Mouse (Mus musculus): ENCODE results near the gene Itpr1. TPM values are rescaled to one million over a fixed set of nuclear protein-coding genes. Genes with fewer than 3 reads are reported as not detected.

The Itpr1 gene
- polyA plus RNA-seq, 1 experiment: 42.5 TPM

GRCm38 (mm10) chr6:108404736-108405135 lies 191.8 kb downstream of the Itpr1 start:
- TF ChIP-seq POLR2A (IDR thresholded peaks at IDR 0.05; ENCODE audit: insufficient read depth, low read length): no peak
- Histone ChIP-seq H3K27ac (ENCODE audit: insufficient read depth, low read length) (no peak overlapping the region), H3K27me3 (ENCODE audit: control insufficient read depth, insufficient read depth, low read length, poor library complexity, severe bottlenecking) (no peaks in the 10 kb centered on the region), H3K4me3 (ENCODE audit: low read depth, low read length) (no peak overlapping the region), H3K36me3 (ENCODE audit: control insufficient read depth, insufficient read depth, low read length, poor library complexity, severe bottlenecking) (peaks cover 17% of the 10 kb centered on the region), H3K9me3 (replicated peaks; ENCODE audit: control insufficient read depth, insufficient read depth, low read length, poor library complexity, severe bottlenecking) (no peaks in the 10 kb centered on the region), H3K4me1 (ENCODE audit: control insufficient read depth, insufficient read depth, low read length) (no peaks in the 10 kb centered on the region), H3K9ac (ENCODE audit: low read depth, poor library complexity, severe bottlenecking) (no peak overlapping the region)

- H3K9ac ChIP-seq (ENCODE audit: low read depth, poor library complexity, severe bottlenecking): no peak overlapping the region
- H3K27ac ChIP-seq (ENCODE audit: insufficient read depth, low read length): no peak overlapping the region
- no peaks in the 10 kb centered on the region for H3K9me3 ChIP-seq (replicated peaks; ENCODE audit: control insufficient read depth, insufficient read depth, low read length, poor library complexity, severe bottlenecking)
- H3K27me3 ChIP-seq (ENCODE audit: control insufficient read depth, insufficient read depth, low read length, poor library complexity, severe bottlenecking): no peaks in the 10 kb centered on the region
- no peak for TF ChIP-seq EP300 (IDR thresholded peaks at IDR 0.05; ENCODE audit: insufficient read depth, low read depth, low read length)
- TF ChIP-seq CTCF (IDR thresholded peaks at IDR 0.05; ENCODE audit: low read depth, low read length): no peak
- TF ChIP-seq POLR2A (IDR thresholded peaks at IDR 0.05; ENCODE audit: insufficient read depth, low read length): no peak
- no peak overlapping the region for H3K4me3 ChIP-seq (ENCODE audit: low read depth, low read length)
- H3K4me1 ChIP-seq (ENCODE audit: control insufficient read depth, insufficient read depth, low read length): no peaks in the 10 kb centered on the region
- H3K36me3 ChIP-seq (ENCODE audit: control insufficient read depth, insufficient read depth, low read length, poor library complexity, severe bottlenecking): peaks cover 21% of the 10 kb centered on the region; the same call in 1 of the 2 replicates
Measured at GRCm38 (mm10) chr6:108408053-108408452, 195.2 kb downstream of the Itpr1 start.

- Histone ChIP-seq H3K9me3 (replicated peaks; ENCODE audit: control insufficient read depth, insufficient read depth, low read length, poor library complexity, severe bottlenecking) (no peaks in the 10 kb centered on the region), H3K36me3 (ENCODE audit: control insufficient read depth, insufficient read depth, low read length, poor library complexity, severe bottlenecking) (peaks cover 28% of the 10 kb centered on the region; the same call in 1 of the 2 replicates), H3K27ac (ENCODE audit: insufficient read depth, low read length) (no peak overlapping the region)
Measured at GRCm38 (mm10) chr6:108408726-108409125, 195.8 kb downstream of the Itpr1 start.

GRCm38 (mm10) chr6:108410771-108411170 lies 197.9 kb downstream of the Itpr1 start:
- Histone ChIP-seq H3K27ac (ENCODE audit: insufficient read depth, low read length) (no peak overlapping the region), H3K36me3 (ENCODE audit: control insufficient read depth, insufficient read depth, low read length, poor library complexity, severe bottlenecking) (peaks cover 30% of the 10 kb centered on the region; the same call in 1 of the 2 replicates), H3K9me3 (replicated peaks; ENCODE audit: control insufficient read depth, insufficient read depth, low read length, poor library complexity, severe bottlenecking) (no peaks in the 10 kb centered on the region), H3K4me3 (ENCODE audit: low read depth, low read length) (no peak overlapping the region), H3K27me3 (ENCODE audit: control insufficient read depth, insufficient read depth, low read length, poor library complexity, severe bottlenecking) (no peaks in the 10 kb centered on the region), H3K9ac (ENCODE audit: low read depth, poor library complexity, severe bottlenecking) (no peak overlapping the region), H3K4me1 (ENCODE audit: control insufficient read depth, insufficient read depth, low read length) (no peaks in the 10 kb centered on the region)
- TF ChIP-seq CTCF (IDR thresholded peaks at IDR 0.05; ENCODE audit: low read depth, low read length): no peak
- no peak for TF ChIP-seq POLR2A (IDR thresholded peaks at IDR 0.05; ENCODE audit: insufficient read depth, low read length)
- no peak for TF ChIP-seq EP300 (IDR thresholded peaks at IDR 0.05; ENCODE audit: insufficient read depth, low read depth, low read length)

More at GRCm38 (mm10) chr6:108408726-108409125, 195.8 kb downstream of the Itpr1 start:
- Histone ChIP-seq H3K4me1 (ENCODE audit: control insufficient read depth, insufficient read depth, low read length) (no peaks in the 10 kb centered on the region), H3K4me3 (ENCODE audit: low read depth, low read length) (no peak overlapping the region), H3K9ac (ENCODE audit: low read depth, poor library complexity, severe bottlenecking) (no peak overlapping the region), H3K27me3 (ENCODE audit: control insufficient read depth, insufficient read depth, low read length, poor library complexity, severe bottlenecking) (no peaks in the 10 kb centered on the region)
- TF ChIP-seq POLR2A (IDR thresholded peaks at IDR 0.05; ENCODE audit: insufficient read depth, low read length) (no peak), EP300 (IDR thresholded peaks at IDR 0.05; ENCODE audit: insufficient read depth, low read depth, low read length) (no peak), CTCF (IDR thresholded peaks at IDR 0.05; ENCODE audit: low read depth, low read length) (no peak)

- TF ChIP-seq POLR2A (IDR thresholded peaks at IDR 0.05; ENCODE audit: insufficient read depth, low read length) (no peak), CTCF (IDR thresholded peaks at IDR 0.05; ENCODE audit: low read depth, low read length) (no peak), EP300 (IDR thresholded peaks at IDR 0.05; ENCODE audit: insufficient read depth, low read depth, low read length) (no peak)
- Histone ChIP-seq H3K4me1 (ENCODE audit: control insufficient read depth, insufficient read depth, low read length) (no peaks in the 10 kb centered on the region), H3K4me3 (ENCODE audit: low read depth, low read length) (no peak overlapping the region), H3K9me3 (replicated peaks; ENCODE audit: control insufficient read depth, insufficient read depth, low read length, poor library complexity, severe bottlenecking) (no peaks in the 10 kb centered on the region), H3K9ac (ENCODE audit: low read depth, poor library complexity, severe bottlenecking) (no peak overlapping the region), H3K36me3 (ENCODE audit: control insufficient read depth, insufficient read depth, low read length, poor library complexity, severe bottlenecking) (peaks cover 26% of the 10 kb centered on the region; the same call in 1 of the 2 replicates), H3K27me3 (ENCODE audit: control insufficient read depth, insufficient read depth, low read length, poor library complexity, severe bottlenecking) (no peaks in the 10 kb centered on the region), H3K27ac (ENCODE audit: insufficient read depth, low read length) (no peak overlapping the region)
Measured at GRCm38 (mm10) chr6:108411201-108411600, 198.3 kb downstream of the Itpr1 start.

- Histone ChIP-seq H3K4me3 (ENCODE audit: low read depth, low read length) (no peak overlapping the region), H3K4me1 (ENCODE audit: control insufficient read depth, insufficient read depth, low read length) (no peaks in the 10 kb centered on the region), H3K27me3 (ENCODE audit: control insufficient read depth, insufficient read depth, low read length, poor library complexity, severe bottlenecking) (no peaks in the 10 kb centered on the region), H3K9me3 (replicated peaks; ENCODE audit: control insufficient read depth, insufficient read depth, low read length, poor library complexity, severe bottlenecking) (no peaks in the 10 kb centered on the region), H3K27ac (ENCODE audit: insufficient read depth, low read length) (no peak overlapping the region), H3K9ac (ENCODE audit: low read depth, poor library complexity, severe bottlenecking) (no peak overlapping the region), H3K36me3 (ENCODE audit: control insufficient read depth, insufficient read depth, low read length, poor library complexity, severe bottlenecking) (peaks cover 24% of the 10 kb centered on the region)
- no peak for TF ChIP-seq CTCF (IDR thresholded peaks at IDR 0.05; ENCODE audit: low read depth, low read length)
- TF ChIP-seq POLR2A (IDR thresholded peaks at IDR 0.05; ENCODE audit: insufficient read depth, low read length): no peak
- TF ChIP-seq EP300 (IDR thresholded peaks at IDR 0.05; ENCODE audit: insufficient read depth, low read depth, low read length): no peak
Measured at GRCm38 (mm10) chr6:108413006-108413405, 200.1 kb downstream of the Itpr1 start.

Measured in ES-Bruce4 (cell line).